31 mouse cellular contexts compared by ENCODE assay signal in the genomic region with DNA sequence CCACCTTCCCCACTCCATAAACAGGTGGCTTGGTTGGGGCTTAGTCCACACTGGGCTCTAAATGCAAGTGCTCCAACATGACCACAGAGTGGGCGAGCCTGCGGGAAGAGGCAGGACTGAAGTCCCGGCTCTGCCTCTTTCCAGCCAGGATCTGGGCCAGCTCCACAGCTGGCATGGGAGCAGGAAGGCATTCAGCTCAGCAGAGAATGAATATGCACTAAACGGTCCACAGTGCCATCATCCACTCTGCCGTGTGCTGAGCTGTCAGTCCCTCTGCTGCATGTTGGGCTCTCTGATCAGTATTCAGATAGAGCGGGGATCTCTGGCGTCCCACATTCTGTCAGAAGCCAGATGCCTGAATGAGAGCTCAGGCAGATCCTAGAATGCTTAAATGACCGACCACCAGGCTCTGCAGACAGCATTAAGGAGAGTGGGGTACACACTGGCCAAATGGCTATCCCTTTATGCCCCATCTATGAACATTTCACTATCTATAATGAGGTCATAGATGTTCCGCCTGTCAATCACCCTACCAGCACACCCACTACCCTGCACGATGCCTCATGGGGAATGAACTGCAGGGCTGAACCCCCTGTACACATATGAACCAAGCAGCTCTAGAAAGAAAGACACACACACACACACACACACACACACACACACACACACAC.
A peak's percentile ranks its signal among the peaks of the same experiment; 100 is the strongest.
DNase-seq lines count a peak whose midpoint lies in the region; ATAC-seq and TF ChIP-seq lines count a peak whose summit lies in the region.
"Had no signal": no experiment of that assay in that cellular context is flagged by ENCODE, and none has a peak within 500 bp of the region (broad histone marks: within the 10 kb centered on the region; RNA-seq: fewer than 3 reads in every experiment).

No protein-coding gene starts in this region.

- no peaks in the 10 kb centered on the region for H3K9me3 ChIP-seq in forebrain, postnatal 0 days (ENCODE audit: low read length)
- H3K9me3 ChIP-seq in forebrain, embryonic 15.5 days = no peaks in the 10 kb centered on the region
- no peaks in the 10 kb centered on the region for H3K9me3 ChIP-seq in midbrain, embryonic 16.5 days (replicated peaks; ENCODE audit: control insufficient read depth, low read length, poor library complexity, severe bottlenecking)
- no peaks in the 10 kb centered on the region for H3K9me3 ChIP-seq in midbrain, embryonic 14.5 days (ENCODE audit: control insufficient read depth, low read length)
- H3K9me3 ChIP-seq: embryonic facial prominence, embryonic 12.5 days; G1E; heart, embryonic 10.5 days; heart, embryonic 15.5 days; kidney, embryonic 15.5 days; liver, embryonic 12.5 days; midbrain, embryonic 12.5 days; neural tube, embryonic 12.5 days had no signal

- WGBS in forebrain, postnatal 0 days = 45% methylated on average over 10 of the region's 10 CpGs
- WGBS in forebrain, embryonic 15.5 days = 69% methylated on average over 10 of the region's 10 CpGs
- 58% methylated on average over 10 of the region's 10 CpGs for WGBS in midbrain, embryonic 16.5 days
- WGBS in midbrain, embryonic 14.5 days = 66% methylated on average over 10 of the region's 10 CpGs

- H3K9ac ChIP-seq in forebrain, postnatal 0 days = no peak overlapping the region
- no peak overlapping the region for H3K9ac ChIP-seq in forebrain, embryonic 15.5 days (replicated peaks)
- no peak overlapping the region for H3K9ac ChIP-seq in midbrain, embryonic 16.5 days (ENCODE audit: low read depth, low read length)
- no peak overlapping the region for H3K9ac ChIP-seq in midbrain, embryonic 14.5 days (replicated peaks; ENCODE audit: low read length)
- H3K9ac ChIP-seq: embryonic facial prominence, embryonic 12.5 days; heart, embryonic 15.5 days; kidney, embryonic 15.5 days; liver, embryonic 12.5 days; liver, postnatal 0 days; midbrain, embryonic 12.5 days; neural tube, embryonic 12.5 days had no signal

- peak; percentile 73 for ATAC-seq in forebrain, postnatal 0 days
- ATAC-seq in forebrain, embryonic 15.5 days (replicated peaks) = no peak
- ATAC-seq in midbrain, embryonic 16.5 days = 0 out of 2 replicates have a peak, but pooled peaks have one; percentile 11
- no peak for ATAC-seq in midbrain, embryonic 14.5 days (ENCODE audit: low FRiP score, low TSS enrichment)
- ATAC-seq: forebrain, embryonic 14.5 days; inflammation-experienced regulatory T-cells, adult 6 months; liver, embryonic 12.5 days; liver, postnatal 0 days had no signal

- peaks cover 3% of the 10 kb centered on the region; the same call in 1 of the 2 replicates for H3K4me1 ChIP-seq in forebrain, postnatal 0 days (ENCODE audit: insufficient read depth)
- H3K4me1 ChIP-seq in forebrain, embryonic 15.5 days = 0 out of 2 replicates have a peak, but pooled peaks cover 3% of the 10 kb centered on the region
- no peaks in the 10 kb centered on the region for H3K4me1 ChIP-seq in midbrain, embryonic 16.5 days (ENCODE audit: control insufficient read depth, insufficient read depth, low read length)
- H3K4me1 ChIP-seq in midbrain, embryonic 14.5 days (ENCODE audit: control insufficient read depth, insufficient read depth, low read length) = 0 out of 2 replicates have a peak, but pooled peaks cover 4% of the 10 kb centered on the region
- H3K4me1 ChIP-seq: embryonic facial prominence, embryonic 12.5 days; heart, embryonic 10.5 days; heart, embryonic 15.5 days; kidney, embryonic 15.5 days; liver, embryonic 12.5 days; neural tube, embryonic 12.5 days had no signal

- no peak for TF ChIP-seq CTCF in forebrain, postnatal 0 days (IDR thresholded peaks at IDR 0.05; ENCODE audit: low read depth)
- no peak for TF ChIP-seq CTCF in layer of hippocampus, adult 2 months (conservative IDR thresholded peaks at IDR 0.05)

- DNase-seq in forebrain, postnatal 0 days = peak; percentile 34
- DNase-seq in layer of hippocampus, adult 2 months (ENCODE audit: low spot score in 2 of 2) = peak in 1 of 2 experiments; percentile 16
- no peak for DNase-seq in layer of hippocampus, postnatal 25 days (ENCODE audit: extremely low spot score in 1 of 2, low spot score in 1 of 2)
- no peak for DNase-seq in midbrain, embryonic 14.5 days
- DNase-seq in brain, adult 2 months (ENCODE audit: low read depth, low spot score) = peak; percentile 51
- DNase-seq: adrenal gland, adult 8-10 months; cerebellum, adult 9-10 months; embryo, embryonic 11 days; gastrocnemius, postnatal 25 days; heart, adult 11 months; kidney, adult 11 months; kidney, postnatal 25 days; liver, postnatal 0 days; lung, postnatal 36 days; thymus, adult 18-20 months; thymus, postnatal 25 days had no signal

- H3K27ac ChIP-seq in forebrain, postnatal 0 days (ENCODE audit: low read depth, low read length) = no peak overlapping the region
- no peak overlapping the region for H3K27ac ChIP-seq in forebrain, embryonic 15.5 days (replicated peaks)
- H3K27ac ChIP-seq in layer of hippocampus, adult 2 months = peak overlapping the region; percentile 46; the same call in 1 of the 2 replicates
- H3K27ac ChIP-seq in midbrain, embryonic 16.5 days (ENCODE audit: low read length) = no peak overlapping the region
- no peak overlapping the region for H3K27ac ChIP-seq in midbrain, embryonic 14.5 days (replicated peaks; ENCODE audit: low read depth, low read length)
- H3K27ac ChIP-seq: embryonic facial prominence, embryonic 12.5 days; heart, embryonic 10.5 days; heart, embryonic 15.5 days; kidney, embryonic 15.5 days; left cerebral cortex, adult 2 months; liver, embryonic 12.5 days; midbrain, embryonic 12.5 days; neural tube, embryonic 12.5 days; stomach, postnatal 0 days had no signal

- no peak overlapping the region for H3K4me3 ChIP-seq in forebrain, postnatal 0 days (ENCODE audit: low read depth, low read length)
- H3K4me3 ChIP-seq in forebrain, embryonic 15.5 days = no peak overlapping the region
- no peak overlapping the region for H3K4me3 ChIP-seq in layer of hippocampus, adult 2 months
- H3K4me3 ChIP-seq in midbrain, embryonic 16.5 days (ENCODE audit: low read depth, low read length) = no peak overlapping the region
- no peak overlapping the region for H3K4me3 ChIP-seq in midbrain, embryonic 14.5 days (replicated peaks; ENCODE audit: low read depth, low read length)
- H3K4me3 ChIP-seq: embryonic facial prominence, embryonic 12.5 days; heart, embryonic 10.5 days; heart, embryonic 15.5 days; kidney, embryonic 15.5 days; left cerebral cortex, adult 2 months; liver, embryonic 12.5 days; midbrain, embryonic 12.5 days; myocyte; neural tube, embryonic 12.5 days had no signal

- H3K36me3 ChIP-seq in forebrain, postnatal 0 days (ENCODE audit: insufficient read depth) = no peaks in the 10 kb centered on the region
- no peaks in the 10 kb centered on the region for H3K36me3 ChIP-seq in forebrain, embryonic 15.5 days
- no peaks in the 10 kb centered on the region for H3K36me3 ChIP-seq in midbrain, embryonic 16.5 days (ENCODE audit: control insufficient read depth, insufficient read depth, low read length)
- H3K36me3 ChIP-seq in midbrain, embryonic 14.5 days (ENCODE audit: control insufficient read depth, insufficient read depth, low read length) = no peaks in the 10 kb centered on the region
- H3K36me3 ChIP-seq: embryonic facial prominence, embryonic 12.5 days; G1E; heart, embryonic 10.5 days; heart, embryonic 15.5 days; kidney, embryonic 15.5 days; liver, embryonic 12.5 days; midbrain, embryonic 12.5 days; neural tube, embryonic 12.5 days had no signal

- no peak overlapping the region for H3K4me2 ChIP-seq in forebrain, postnatal 0 days (ENCODE audit: low read depth)
- H3K4me2 ChIP-seq in forebrain, embryonic 15.5 days (replicated peaks) = no peak overlapping the region
- H3K4me2 ChIP-seq in midbrain, embryonic 16.5 days (ENCODE audit: low read length) = no peak overlapping the region
- no peak overlapping the region for H3K4me2 ChIP-seq in midbrain, embryonic 14.5 days (ENCODE audit: low read length)
- H3K4me2 ChIP-seq: embryonic facial prominence, embryonic 12.5 days; heart, embryonic 15.5 days; kidney, embryonic 15.5 days; liver, embryonic 12.5 days; midbrain, embryonic 12.5 days; neural tube, embryonic 12.5 days had no signal

- no peaks in the 10 kb centered on the region for H3K27me3 ChIP-seq in forebrain, postnatal 0 days (ENCODE audit: insufficient read depth, low read length)
- no peaks in the 10 kb centered on the region for H3K27me3 ChIP-seq in forebrain, embryonic 15.5 days
- no peaks in the 10 kb centered on the region for H3K27me3 ChIP-seq in midbrain, embryonic 16.5 days (ENCODE audit: control insufficient read depth, insufficient read depth, low read depth, low read length)
- H3K27me3 ChIP-seq in midbrain, embryonic 14.5 days (ENCODE audit: control insufficient read depth, insufficient read depth, low read length) = no peaks in the 10 kb centered on the region
- H3K27me3 ChIP-seq: embryonic facial prominence, embryonic 12.5 days; heart, embryonic 15.5 days; liver, embryonic 12.5 days; neural tube, embryonic 12.5 days had no signal

Comparison
In these comparisons a context has a peak if more than half of its experiments do, and no peak if none do; other contexts are left out.
1. ATAC-seq: peak in forebrain, postnatal 0 days (single experiment) and midbrain, embryonic 16.5 days (single experiment); none in forebrain, embryonic 15.5 days (single experiment) and midbrain, embryonic 14.5 days (single experiment).
2. DNase-seq: peak in forebrain, postnatal 0 days (single experiment) and brain, adult 2 months (single experiment); none in layer of hippocampus, postnatal 25 days (0 of 2) and midbrain, embryonic 14.5 days (single experiment).